Mouse (Mus musculus): ENCODE data around the gene Arl5a. TPM values are rescaled to one million over a fixed set of nuclear protein-coding genes. Genes with fewer than 3 reads are reported as not detected.

The Arl5a gene
- 1.1 and 1.3 TPM in 2 replicates for polyA plus RNA-seq (2012; rRNA removed)

- TF ChIP-seq POLR2A (IDR thresholded peaks at IDR 0.05; ENCODE audit: control insufficient read depth, low read depth, low read length) (peak; percentile 64), CTCF (IDR thresholded peaks at IDR 0.05; ENCODE audit: control insufficient read depth, insufficient read depth, insufficient replicate concordance, low read depth, low read length) (no peak)
- H3K27ac ChIP-seq (ENCODE audit: control insufficient read depth, insufficient read depth, low read depth, low read length) = peak within 1 kb of the TSS; percentile 90
- H3K4me1 ChIP-seq (ENCODE audit: control insufficient read depth, insufficient read depth, low read length) = peaks cover 3% of the 10 kb centered on the region; the same call in 1 of the 2 replicates
- H3K27me3 ChIP-seq (ENCODE audit: control insufficient read depth, insufficient read depth, low read length) = no peaks in the 10 kb centered on the region
- H3K4me3 ChIP-seq (ENCODE audit: control insufficient read depth, low read depth, low read length) = peak within 1 kb of the TSS; percentile 95
- no peaks in the 10 kb centered on the region for H3K36me3 ChIP-seq (ENCODE audit: control insufficient read depth, insufficient read depth, low read length)
These were observed at the start of gene Arl5a for GRCm38 (mm10) chr2:52424747-52425522. TSS of gene Arl5a (minus strand) at chr2:52424901.

GRCm38 (mm10) chr2:52471545-52472291 lies 47.0 kb upstream of the Arl5a start:
- no peaks in the 10 kb centered on the region for H3K27me3 ChIP-seq (ENCODE audit: control insufficient read depth, insufficient read depth, low read length)
- TF ChIP-seq POLR2A (IDR thresholded peaks at IDR 0.05; ENCODE audit: control insufficient read depth, low read depth, low read length) = no peak
- no peak for TF ChIP-seq CTCF (IDR thresholded peaks at IDR 0.05; ENCODE audit: control insufficient read depth, insufficient read depth, insufficient replicate concordance, low read depth, low read length)
- no peak overlapping the region for H3K4me3 ChIP-seq (ENCODE audit: control insufficient read depth, low read depth, low read length)
- no peaks in the 10 kb centered on the region for H3K4me1 ChIP-seq (ENCODE audit: control insufficient read depth, insufficient read depth, low read length)
- no peaks in the 10 kb centered on the region for H3K36me3 ChIP-seq (ENCODE audit: control insufficient read depth, insufficient read depth, low read length)
- no peak overlapping the region for H3K27ac ChIP-seq (ENCODE audit: control insufficient read depth, insufficient read depth, low read depth, low read length)

DNA sequence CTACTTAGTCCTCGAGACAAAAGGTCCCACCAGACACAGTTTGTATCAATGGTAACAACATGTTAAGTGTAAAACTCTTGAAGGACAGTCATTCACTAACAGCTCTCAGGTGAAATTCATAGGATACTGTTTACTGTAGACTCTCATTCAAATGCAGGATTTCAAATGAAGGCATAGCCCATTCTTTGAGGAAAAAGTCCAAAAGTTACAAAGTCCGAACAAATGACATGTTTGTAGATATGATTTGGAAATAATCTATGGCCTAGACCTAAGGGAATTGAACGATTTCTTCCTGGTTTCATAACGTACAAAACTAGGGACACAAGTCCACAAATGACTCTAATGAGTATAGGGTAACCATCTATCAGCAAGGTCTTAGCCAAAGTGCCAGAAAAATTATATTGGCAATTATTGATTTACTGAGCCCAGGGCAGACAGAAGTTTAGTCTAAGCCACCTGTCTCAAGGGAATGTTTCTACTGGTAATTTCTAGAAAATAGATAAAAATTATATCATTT lies 45.4 kb upstream of the Arl5a start:
- Histone ChIP-seq H3K36me3 (ENCODE audit: control insufficient read depth, insufficient read depth, low read length) (no peaks in the 10 kb centered on the region), H3K27ac (ENCODE audit: control insufficient read depth, insufficient read depth, low read depth, low read length) (no peak overlapping the region), H3K4me1 (ENCODE audit: control insufficient read depth, insufficient read depth, low read length) (no peaks in the 10 kb centered on the region), H3K4me3 (ENCODE audit: control insufficient read depth, low read depth, low read length) (no peak overlapping the region), H3K27me3 (ENCODE audit: control insufficient read depth, insufficient read depth, low read length) (no peaks in the 10 kb centered on the region)
- TF ChIP-seq POLR2A (IDR thresholded peaks at IDR 0.05; ENCODE audit: control insufficient read depth, low read depth, low read length) = no peak
- no peak for TF ChIP-seq CTCF (IDR thresholded peaks at IDR 0.05; ENCODE audit: control insufficient read depth, insufficient read depth, insufficient replicate concordance, low read depth, low read length)

- Histone ChIP-seq H3K4me3 (ENCODE audit: control insufficient read depth, low read depth, low read length) (no peak overlapping the region), H3K36me3 (ENCODE audit: control insufficient read depth, insufficient read depth, low read length) (no peaks in the 10 kb centered on the region), H3K4me1 (ENCODE audit: control insufficient read depth, insufficient read depth, low read length) (no peaks in the 10 kb centered on the region), H3K27me3 (ENCODE audit: control insufficient read depth, insufficient read depth, low read length) (no peaks in the 10 kb centered on the region), H3K27ac (ENCODE audit: control insufficient read depth, insufficient read depth, low read depth, low read length) (no peak overlapping the region)
- TF ChIP-seq CTCF (IDR thresholded peaks at IDR 0.05; ENCODE audit: control insufficient read depth, insufficient read depth, insufficient replicate concordance, low read depth, low read length) (no peak), POLR2A (IDR thresholded peaks at IDR 0.05; ENCODE audit: control insufficient read depth, low read depth, low read length) (no peak)
These were observed 42.9 kb upstream of the Arl5a start for GRCm38 (mm10) chr2:52467629-52468028.

GRCm38 (mm10) chr2:52461206-52461967 lies 36.7 kb upstream of the Arl5a start:
- TF ChIP-seq CTCF (IDR thresholded peaks at IDR 0.05; ENCODE audit: control insufficient read depth, insufficient read depth, insufficient replicate concordance, low read depth, low read length) (no peak), POLR2A (IDR thresholded peaks at IDR 0.05; ENCODE audit: control insufficient read depth, low read depth, low read length) (no peak)

GRCm38 (mm10) chr2:52455606-52456479 lies 31.1 kb upstream of the Arl5a start:
- no peaks in the 10 kb centered on the region for H3K27me3 ChIP-seq (ENCODE audit: control insufficient read depth, insufficient read depth, low read length)
- H3K27ac ChIP-seq (ENCODE audit: control insufficient read depth, insufficient read depth, low read depth, low read length) = no peak overlapping the region
- no peaks in the 10 kb centered on the region for H3K36me3 ChIP-seq (ENCODE audit: control insufficient read depth, insufficient read depth, low read length)
- no peaks in the 10 kb centered on the region for H3K4me1 ChIP-seq (ENCODE audit: control insufficient read depth, insufficient read depth, low read length)
- TF ChIP-seq POLR2A (IDR thresholded peaks at IDR 0.05; ENCODE audit: control insufficient read depth, low read depth, low read length) (no peak), CTCF (IDR thresholded peaks at IDR 0.05; ENCODE audit: control insufficient read depth, insufficient read depth, insufficient replicate concordance, low read depth, low read length) (no peak)
- H3K4me3 ChIP-seq (ENCODE audit: control insufficient read depth, low read depth, low read length) = no peak overlapping the region

More at GRCm38 (mm10) chr2:52461206-52461967, 36.7 kb upstream of the Arl5a start:
- Histone ChIP-seq H3K27me3 (ENCODE audit: control insufficient read depth, insufficient read depth, low read length) (no peaks in the 10 kb centered on the region), H3K4me3 (ENCODE audit: control insufficient read depth, low read depth, low read length) (no peak overlapping the region), H3K36me3 (ENCODE audit: control insufficient read depth, insufficient read depth, low read length) (no peaks in the 10 kb centered on the region), H3K4me1 (ENCODE audit: control insufficient read depth, insufficient read depth, low read length) (no peaks in the 10 kb centered on the region), H3K27ac (ENCODE audit: control insufficient read depth, insufficient read depth, low read depth, low read length) (no peak overlapping the region)
